Mouse (Mus musculus): ENCODE results near the gene St6galnac6.
A peak's percentile ranks its signal among the peaks of the same experiment; 100 is the strongest.

The St6galnac6 gene

DNA sequence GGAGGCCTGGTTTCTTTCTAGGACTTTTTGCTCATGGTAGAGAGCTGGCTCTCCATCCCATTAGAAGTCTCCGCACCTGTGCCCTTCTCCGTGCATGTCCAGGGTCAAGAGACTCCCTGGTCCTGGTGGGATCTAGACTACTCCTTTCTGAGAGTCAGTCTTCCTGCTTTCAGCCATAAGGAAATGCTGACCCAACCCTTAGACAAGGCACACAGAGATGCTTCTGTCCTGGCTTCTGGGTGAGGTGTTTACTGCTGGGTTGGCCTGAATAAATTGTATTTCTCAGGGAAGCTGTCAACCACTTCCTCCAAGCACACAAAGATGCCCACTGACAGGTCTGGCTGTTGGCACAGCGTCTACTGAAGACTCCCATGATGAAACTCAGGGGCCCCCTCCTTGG, at the start of gene St6galnac6:
St6galnac6 (plus strand) TSS at position 301 of the 400 bp plus-strand sequence.
- no peak for DNase-seq (ENCODE audit: low spot score)

DNA sequence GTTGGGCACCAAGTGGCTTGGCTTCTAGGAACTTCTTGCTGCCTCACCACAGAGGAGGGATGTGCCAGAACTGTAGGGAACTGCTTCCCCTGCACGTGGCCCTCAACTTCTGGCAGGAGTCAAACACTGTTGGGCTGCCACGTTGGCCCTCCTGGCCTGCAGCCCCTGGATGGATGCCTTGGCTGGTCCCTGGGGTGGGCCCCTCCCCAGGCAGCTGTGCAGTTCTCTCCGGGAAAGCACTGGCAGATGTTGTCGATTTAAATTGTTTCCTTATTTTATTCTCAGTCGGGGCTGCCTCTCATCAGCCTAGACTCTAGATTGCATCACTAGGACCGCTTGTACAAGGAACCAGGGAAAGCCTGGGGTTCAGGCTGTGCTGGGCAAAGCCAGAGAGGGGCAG, 49.7 kb upstream of the St6galnac6 start:
- no peak for DNase-seq (ENCODE audit: low spot score)

DNA sequence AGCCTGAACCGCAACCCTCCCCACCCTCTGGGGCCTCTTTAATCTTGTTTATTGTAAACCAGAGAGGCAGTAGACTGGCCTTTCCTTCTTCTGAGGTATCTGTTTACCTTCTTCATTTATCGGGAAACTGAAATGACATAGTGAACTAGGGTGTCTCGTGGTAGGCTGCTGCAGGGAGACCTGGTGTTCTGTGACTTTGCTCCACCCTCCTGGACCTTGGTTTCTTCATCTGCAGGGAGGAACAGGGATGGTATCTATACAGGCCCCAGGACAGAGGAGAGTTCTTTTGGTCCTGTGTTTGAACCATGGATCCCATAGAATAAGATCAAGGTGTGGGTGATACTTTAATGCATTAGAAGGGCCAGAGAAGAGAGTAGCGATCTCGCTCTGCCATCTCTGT, 48.3 kb upstream of the St6galnac6 start:
- no peak for DNase-seq (ENCODE audit: low spot score)

DNA sequence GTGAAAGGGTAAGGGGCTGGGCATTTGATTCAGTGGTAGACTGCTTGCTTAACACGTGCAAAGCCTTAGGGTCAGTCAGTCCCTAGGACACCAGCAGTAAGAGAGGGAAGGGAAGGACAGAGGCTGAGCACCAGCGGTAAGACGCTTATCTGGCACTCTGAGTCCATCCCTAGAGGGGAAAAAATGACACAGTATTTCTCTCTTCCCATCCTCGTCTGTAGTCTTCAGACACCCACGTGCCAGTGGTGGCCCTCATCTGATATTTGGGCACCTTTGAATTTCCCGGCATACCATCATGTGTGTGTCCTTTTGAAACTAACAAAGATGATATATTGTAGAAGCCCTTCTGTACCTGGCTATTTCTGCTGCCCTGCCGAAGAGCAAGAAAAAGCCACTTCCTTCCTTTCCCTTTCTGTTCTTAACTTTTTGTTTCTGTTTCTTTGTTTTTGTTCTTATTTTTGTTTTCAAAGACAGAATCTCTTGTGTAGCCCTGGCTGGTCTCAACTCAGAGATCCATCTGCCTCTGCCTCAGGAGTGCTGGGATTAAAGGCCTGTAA, 45.8 kb upstream of the St6galnac6 start:
- no peak for DNase-seq (ENCODE audit: low spot score)

DNA sequence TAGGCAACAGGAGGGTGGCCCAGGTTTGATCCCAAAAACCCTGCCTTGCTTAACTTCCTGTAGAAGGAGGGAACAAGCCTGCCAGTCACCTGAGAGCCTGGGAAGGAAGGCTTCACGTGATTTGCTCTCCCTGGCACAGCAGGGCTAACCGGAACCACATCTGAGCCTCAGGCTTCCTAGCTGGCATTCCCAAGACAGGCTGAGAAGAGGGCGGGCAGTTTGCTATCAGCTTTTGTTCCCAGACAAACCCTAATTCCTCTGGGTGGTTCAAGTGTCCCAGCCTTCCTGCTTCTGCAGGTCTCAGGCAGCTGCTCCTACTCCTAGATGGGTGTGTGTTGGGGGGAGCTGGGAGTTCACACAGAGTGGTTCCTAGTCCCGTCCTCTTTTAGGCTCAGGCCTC, 44.0 kb upstream of the St6galnac6 start:
- no peak for DNase-seq (ENCODE audit: low spot score)

DNA sequence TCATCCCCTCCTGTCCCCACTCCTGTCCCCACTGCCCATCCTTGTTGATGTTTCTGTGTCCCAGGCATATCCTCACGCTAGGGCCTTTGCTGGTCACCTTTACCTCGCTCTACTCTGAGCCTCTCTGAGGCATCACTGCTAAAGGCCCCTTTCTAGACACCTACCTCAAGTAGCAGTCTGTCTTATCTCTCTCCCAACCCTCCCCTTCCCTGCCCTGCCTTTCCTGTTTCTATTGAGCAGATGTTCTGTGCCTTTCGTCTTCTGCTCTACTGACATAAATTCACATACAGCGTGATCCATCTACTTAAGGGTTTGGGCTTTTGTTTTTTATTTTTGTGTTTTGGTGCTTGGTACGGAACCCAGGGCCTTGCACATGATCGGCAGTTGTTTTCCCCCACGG, 43.5 kb upstream of the St6galnac6 start:
- DNase-seq (ENCODE audit: low spot score) = no peak

DNA sequence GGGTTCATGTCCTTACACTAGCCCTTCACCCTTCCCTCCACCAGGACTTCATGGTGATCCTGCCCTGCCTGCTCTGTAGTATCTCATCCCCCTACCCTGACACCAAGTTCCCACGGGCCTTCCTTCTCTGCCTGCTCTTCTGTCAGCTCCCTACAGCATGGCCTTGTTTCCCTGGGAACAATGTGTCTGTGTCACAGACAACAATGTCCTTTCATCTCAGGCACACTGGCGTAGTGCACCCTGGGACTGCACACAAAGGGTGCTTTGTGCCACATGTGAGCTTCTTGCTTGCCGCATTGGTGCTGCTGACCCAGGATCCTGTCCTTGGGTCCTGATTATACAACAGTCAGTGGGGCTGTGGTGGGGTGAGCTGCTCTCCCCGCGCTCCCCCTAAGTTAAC, 39.9 kb upstream of the St6galnac6 start:
- DNase-seq (ENCODE audit: low spot score) = no peak

DNA sequence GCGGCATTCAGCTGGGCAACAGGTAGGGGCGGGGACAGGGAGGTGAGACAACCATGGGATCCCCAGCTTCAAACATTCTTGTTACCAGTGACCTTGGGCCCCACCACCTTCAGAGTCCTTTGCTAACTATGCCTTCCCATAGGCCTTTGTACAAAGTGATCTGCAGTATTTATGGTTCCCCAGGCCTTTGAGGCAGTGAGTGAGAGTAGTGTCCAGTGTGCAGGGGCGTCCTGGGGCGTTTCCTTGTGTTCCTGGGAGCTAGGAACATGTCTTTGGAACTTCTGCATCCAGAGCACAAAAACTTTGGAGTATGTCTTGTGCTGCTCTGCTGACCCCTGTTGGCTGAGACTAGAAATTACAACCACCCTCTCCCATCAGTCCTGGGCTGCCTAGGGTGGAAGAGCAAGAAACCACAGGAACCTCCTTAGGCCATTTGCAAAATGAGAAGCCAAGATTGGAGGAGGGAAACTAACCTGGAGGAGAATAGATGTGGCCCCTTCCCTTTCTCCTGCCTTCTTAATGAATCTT, 32.9 kb upstream of the St6galnac6 start:
- no peak for DNase-seq (ENCODE audit: low spot score)

DNA sequence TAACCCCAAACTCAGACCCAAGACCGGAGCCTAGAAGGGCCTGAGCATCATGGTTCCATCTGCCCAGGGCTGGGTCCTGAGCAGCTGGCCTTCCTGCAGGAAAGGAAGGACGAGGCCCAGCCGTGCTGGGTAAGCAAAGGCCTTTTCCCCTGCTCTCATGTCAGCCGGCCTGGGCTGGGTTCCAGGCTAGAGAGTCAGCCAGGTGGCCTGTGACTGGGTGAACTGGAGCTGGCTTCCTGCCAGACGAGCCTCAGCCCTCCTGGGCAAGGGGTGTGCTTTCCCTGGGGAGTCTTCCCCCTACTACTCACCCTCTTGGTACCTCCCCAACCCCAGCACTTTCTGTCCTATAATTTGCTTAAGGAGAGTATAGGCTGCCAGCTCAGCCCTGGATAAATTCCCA, 31.4 kb upstream of the St6galnac6 start:
- no peak for DNase-seq (ENCODE audit: low spot score)

DNA sequence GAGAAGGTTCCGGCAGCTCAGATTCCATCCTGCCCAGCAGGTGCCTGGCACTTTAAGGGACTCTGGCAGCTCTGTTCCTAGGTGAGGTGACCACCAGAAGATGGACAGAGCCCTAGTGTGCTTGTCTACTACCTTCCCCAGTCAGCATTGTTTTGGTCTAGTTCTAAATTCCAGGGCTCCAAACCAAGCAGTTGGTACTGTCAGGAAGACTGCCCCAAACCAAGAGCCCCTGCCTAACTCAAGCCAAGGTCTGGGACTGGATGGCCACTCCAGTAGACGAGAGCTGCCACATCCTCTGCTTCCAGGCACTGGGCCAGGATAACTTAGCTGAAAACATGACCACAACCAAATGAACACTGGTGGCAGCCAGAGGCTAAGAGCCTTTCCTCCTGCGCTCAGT, 30.6 kb upstream of the St6galnac6 start:
- no peak for DNase-seq (ENCODE audit: low spot score)

DNA sequence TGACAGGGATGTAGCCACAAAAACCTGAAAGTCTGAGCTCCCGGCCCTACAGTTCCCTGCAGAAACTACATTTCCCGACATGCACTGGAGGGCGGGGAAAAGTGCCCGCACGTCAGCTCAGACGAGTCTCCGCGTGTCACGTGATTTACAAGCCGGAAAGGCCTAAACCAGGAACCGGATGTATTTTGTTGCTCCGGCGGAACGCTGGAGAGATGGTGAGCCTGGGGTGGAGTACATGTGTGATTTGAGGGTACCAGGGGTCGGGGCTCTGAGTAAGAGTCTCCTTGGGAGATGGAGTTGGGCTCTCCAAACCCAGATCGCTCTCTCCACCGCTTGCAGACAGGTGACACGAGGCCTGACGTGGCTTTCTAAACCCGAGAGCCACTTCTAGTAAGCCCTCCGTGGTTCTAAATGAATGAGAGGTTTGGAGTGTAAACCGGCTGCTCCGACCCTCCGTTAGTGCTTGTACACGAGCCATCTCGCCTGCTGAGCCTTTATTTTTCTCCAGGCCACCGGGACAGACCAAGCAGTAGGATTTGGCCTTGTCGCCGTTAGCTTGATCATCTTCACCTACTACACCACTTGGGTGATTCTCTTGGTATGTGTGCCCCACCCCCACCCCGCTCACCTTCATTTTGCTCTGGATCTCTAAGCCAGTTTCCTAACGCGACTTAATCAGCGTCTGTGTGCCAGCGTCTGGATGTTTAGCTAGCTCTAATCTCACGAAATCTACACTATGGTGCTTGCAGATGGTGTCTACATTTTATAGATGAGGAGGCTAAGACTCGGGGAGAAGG, 28.6 kb upstream of the St6galnac6 start, which contains the start of gene Dpm2:
Dpm2 (plus strand) TSS at position 161 of the 797 bp plus-strand sequence.
- DNase-seq (ENCODE audit: low spot score) = peak; percentile 82

DNA sequence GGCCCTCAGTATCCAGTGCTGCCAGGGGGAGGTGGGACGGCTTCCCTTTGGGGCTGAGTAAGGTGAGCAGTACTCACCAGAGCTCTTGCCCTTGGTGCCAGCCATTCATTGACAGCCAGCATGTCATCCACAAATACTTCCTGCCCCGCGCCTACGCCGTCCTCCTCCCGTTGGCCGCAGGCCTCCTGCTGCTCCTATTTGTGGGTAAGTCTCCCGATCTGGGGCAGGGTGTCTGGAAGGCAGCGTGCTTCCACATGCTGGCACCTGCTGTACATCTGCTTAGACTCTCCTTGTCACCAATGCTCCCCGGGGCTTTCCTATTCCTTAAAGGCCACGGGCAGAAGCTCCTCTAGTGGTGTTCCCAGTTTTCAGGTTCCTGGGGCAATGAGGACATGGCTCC, 27.3 kb upstream of the St6galnac6 start:
- DNase-seq (ENCODE audit: low spot score) = no peak

DNA sequence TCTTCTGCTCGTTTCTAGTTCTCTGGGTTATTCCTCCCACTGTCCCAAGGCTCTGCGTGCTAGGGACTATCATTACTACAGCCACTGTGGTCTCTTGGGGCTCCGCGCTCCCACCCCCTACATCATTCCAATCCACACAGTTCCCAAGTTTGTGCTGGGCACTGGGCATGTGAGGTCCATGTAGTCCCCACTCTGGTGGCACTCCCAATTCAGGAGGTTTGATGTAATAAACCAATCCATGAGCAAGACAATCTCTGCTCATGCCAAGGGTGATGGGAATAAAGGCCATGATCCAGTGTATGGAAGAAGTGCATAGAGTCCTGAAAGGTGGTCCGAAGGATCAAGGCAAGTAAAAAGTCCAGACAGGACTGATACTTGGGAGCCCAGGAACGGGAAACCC, 25.0 kb upstream of the St6galnac6 start, which contains the start of gene Pip5kl1:
Pip5kl1 (plus strand) TSS at position 301 of the 400 bp plus-strand sequence.
- no peak for DNase-seq (ENCODE audit: low spot score)

DNA sequence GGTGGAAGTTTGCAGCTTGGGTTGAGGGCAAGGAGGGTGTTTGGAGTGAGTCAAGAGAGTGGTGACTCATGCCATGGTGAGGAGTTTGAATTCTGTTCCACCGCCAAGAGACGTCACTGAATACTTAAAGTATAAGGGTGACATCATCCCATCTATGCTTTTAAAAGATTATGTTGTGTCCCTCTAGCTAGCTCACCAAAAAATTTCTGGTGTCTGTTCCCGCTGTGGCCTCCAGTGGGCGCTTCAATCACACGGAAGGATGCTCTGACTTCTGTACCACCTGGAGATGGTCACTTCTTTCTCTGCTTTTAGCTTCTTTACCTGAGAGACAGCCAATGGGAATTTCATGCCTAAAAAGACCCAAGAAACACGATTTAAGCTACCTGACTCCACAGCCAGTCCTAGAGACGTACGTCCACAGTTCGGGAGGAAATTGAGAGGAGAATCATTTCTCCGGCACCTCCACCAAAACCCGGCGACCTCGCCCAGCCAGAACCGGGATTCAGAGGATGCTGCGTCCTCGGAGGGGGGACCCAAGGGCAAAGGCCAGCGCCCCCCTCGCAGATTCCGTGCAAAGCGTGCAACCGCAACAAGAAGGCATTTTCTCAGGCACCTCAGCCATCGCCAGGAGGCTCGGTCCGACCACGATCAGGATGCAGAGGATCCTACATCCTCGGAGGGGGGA, 24.5 kb upstream of the St6galnac6 start:
- peak; percentile 29 for DNase-seq (ENCODE audit: low spot score)

DNA sequence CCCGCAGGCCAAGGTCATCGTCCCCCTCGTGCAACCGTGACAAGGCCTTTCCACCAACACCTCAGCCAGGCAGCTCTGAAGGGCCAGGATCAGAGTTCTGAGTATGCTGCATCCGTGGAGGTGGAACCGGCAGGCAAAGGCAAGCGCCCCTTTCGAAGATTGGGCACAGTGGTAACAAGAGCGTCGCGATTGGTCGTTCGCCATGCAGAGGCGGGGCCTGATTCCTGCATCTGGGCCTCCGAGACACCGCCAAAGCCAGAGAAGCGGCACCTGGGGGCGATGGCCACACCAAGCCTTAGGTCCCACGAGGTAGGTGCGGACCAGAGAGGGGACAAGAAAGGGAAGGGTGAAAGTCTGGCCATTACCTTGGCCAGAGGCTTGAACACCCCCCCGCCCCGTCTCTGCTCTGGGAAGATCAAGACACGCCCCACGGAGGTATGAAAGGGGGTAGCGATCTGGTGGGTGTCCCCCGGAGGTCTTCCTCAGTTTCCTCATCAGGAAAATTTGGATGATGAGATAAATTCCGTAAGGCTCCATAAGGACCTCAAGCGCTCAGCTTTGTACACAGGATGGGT, 23.8 kb upstream of the St6galnac6 start, which contains the start of gene 9430097D07Rik:
9430097D07Rik (minus strand) TSS at position 99 of the 575 bp plus-strand sequence.
- DNase-seq (ENCODE audit: low spot score) = no peak

DNA sequence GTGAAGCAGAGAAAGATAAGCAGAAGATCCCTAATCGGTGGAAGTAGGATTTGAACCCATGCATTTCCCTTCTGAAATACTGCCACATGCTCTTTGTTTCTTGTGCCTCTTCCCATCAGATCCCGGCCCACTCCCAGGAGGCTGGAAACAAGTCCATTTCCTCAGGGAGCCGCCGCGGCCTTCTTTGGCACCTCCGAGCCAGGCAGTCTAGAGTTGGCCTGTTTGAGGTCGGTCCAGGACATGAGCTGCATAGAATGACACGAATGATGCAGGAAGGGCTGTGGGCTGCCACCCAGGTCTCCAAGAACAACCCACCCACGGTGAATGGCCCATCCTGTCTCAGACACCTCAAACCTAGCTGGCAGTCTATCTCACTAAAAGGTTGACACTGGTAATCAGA, 23.0 kb upstream of the St6galnac6 start:
- DNase-seq (ENCODE audit: low spot score) = no peak

DNA sequence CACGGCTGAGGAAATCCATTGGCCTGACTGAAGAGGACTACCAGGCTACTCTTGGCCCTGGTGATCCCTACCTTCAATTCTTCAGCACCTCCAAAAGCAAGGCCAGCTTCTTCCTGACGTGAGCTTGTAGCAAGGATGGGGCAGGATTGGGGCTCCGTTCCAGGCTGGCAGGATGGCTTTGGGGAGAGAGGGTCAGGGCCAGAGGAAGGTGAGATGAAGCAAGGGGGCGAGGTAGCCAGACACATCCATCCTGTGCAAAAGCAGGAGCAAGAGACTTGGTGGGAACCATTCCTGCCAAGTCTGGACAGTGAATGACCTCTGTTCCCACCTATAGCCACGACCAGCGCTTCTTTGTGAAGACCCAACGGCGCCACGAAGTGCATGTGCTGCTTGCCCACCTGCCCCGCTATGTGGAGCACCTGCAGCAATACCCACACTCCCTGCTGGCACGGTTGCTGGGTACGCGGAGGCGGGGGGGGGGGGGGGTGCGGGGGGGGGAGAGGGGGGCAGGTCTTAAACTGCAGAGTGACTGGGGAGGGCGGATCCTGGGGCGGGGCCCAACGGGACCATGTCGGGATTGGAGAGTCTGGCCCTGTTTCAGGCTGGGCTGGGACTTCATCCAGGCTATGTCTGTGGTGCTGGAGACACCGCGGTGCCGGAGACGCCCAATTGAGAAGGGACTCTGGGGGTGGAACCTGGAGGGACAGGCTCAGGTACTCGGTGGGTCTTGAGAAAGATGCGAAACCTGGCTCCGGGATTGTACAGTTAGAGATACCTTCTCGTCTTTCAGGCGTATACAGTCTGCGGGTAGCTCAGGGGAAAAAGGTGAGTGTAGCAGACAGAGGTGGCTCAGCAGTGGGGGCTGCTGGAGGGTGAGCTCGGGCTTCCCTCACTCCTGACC, 21.1 kb upstream of the St6galnac6 start:
- no peak for DNase-seq (ENCODE audit: low spot score)

DNA sequence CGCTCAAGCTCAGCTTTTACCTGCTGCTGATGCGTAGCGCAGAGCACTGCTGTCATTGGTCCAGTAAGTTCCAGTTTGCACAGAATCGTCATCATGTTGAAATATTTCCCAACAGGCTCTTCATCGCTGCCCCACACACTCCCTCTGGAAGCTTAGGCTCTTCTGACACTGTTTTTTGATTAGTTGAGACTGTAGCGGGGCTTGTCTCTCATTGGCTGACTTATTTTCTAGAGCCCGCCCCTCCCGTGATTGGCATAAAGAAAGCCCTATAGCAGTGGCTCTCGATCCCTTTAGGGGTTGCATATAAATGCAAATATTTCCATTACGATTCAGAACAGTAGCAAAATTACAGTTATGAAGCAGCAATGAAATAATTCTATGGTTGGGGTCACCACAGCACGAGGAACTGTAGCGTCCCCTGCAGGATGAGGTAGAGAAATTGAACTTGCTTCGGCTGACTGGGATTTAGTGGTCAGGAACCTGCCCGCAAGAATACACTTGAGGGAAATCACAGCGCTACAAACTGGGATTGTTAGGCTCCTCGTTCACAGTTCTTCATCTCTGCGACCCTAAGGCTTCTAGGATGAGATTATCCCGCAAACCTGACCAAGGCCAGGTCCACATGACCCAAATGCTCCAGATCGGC, 17.9 kb upstream of the St6galnac6 start:
- no peak for DNase-seq (ENCODE audit: low spot score)

DNA sequence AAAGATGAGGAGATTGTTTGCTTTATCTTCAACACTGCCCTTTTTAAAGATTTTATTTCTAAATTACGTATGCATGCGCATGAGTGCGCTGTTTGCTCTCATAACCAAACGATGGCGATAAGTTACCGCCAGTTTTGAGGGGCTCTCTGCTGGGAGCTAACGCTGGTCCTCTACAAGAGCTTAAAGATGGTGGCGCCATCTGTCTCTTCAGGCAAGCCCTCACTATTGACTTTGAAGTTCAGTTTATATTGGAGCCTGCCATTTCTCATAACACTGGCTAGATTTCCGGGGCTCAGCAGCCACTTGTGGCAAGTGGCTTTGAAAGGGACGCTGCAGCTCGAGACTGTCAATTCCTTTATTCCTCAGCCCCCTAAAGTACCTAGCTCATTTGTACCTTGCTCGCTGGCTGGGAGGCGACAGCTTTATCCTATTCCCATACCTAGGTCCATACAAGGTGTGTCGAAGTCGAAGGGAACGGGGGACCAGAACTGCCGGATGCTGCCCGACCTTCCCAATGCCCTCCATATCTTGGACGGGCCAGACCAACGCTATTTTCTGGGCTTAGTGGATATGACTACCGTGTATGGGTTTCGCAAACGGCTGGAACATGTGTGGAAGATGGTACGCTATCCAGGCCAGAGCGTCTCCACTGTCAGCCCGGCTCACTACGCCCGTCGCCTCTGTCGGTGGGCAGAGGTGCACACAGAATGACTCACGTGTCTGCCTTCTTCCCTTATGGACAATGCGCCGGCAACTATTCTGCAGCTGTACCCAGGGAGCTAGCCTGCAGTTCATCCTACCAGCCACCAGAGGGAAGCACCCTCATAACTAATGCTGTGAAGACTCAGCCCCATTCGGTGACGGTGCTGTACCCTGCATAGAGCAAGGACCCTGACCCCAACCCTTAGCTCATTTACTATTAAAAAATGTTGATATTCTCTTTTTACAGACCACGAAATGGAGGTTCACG, 16.4 kb upstream of the St6galnac6 start:
- peak; percentile 52 for DNase-seq (ENCODE audit: low spot score)

Measured in spleen, adult 12 weeks (tissue).